In genomic region chr13:42276774-42277454, GRCm38 (mm10) we compare ENCODE assay signal across 28 mouse cellular contexts. TPM values are rescaled to one million over a fixed set of nuclear protein-coding genes. Genes with fewer than 3 reads are reported as not detected.
DNase-seq lines count a peak whose midpoint lies in the region; ATAC-seq and TF ChIP-seq lines count a peak whose summit lies in the region.
"Had no signal": no experiment of that assay in that cellular context is flagged by ENCODE, and none has a peak within 500 bp of the region (broad histone marks: within the 10 kb centered on the region; RNA-seq: fewer than 3 reads in every experiment).

No protein-coding gene starts in this region.

- no peaks in the 10 kb centered on the region for H3K27me3 ChIP-seq in heart, embryonic 13.5 days (replicated peaks)
- H3K27me3 ChIP-seq in liver, postnatal 0 days (ENCODE audit: insufficient read depth, low read length) = no peaks in the 10 kb centered on the region
- H3K27me3 ChIP-seq: embryonic facial prominence, embryonic 12.5 days; limb, embryonic 15.5 days; megakaryocyte, embryonic 14.5 days; midbrain, embryonic 12.5 days; neural tube, embryonic 12.5 days had no signal

- DNase-seq in heart, adult 11 months = no peak
- DNase-seq in heart, postnatal 4 days = peak; percentile 21
- DNase-seq in heart, postnatal 14 days = no peak
- DNase-seq in liver, postnatal 0 days = no peak
- DNase-seq in liver = no peak
- DNase-seq in adrenal gland, adult 8-10 months = no peak
- DNase-seq: adrenal gland, postnatal 10 days; cerebellum, adult 11 months; cerebellum, adult 9-11 months; embryo, embryonic 11 days; gastrocnemius, postnatal 14 days; layer of hippocampus, adult 9-11 months; lung, postnatal 36 days; right cerebral cortex, adult 18-20 months; spleen, adult 18-20 months; thymus, postnatal 14 days had no signal

- TF ChIP-seq EP300 in liver, postnatal 0 days (IDR thresholded peaks at IDR 0.05; ENCODE audit: low read depth) = no peak

- intact Hi-C loops in heart, postnatal 14 days (cut with DNase I) = no loop called here

- no peaks in the 10 kb centered on the region for H3K9me3 ChIP-seq in heart, embryonic 13.5 days
- H3K9me3 ChIP-seq in liver, postnatal 0 days (ENCODE audit: low read length) = no peaks in the 10 kb centered on the region
- H3K9me3 ChIP-seq: embryonic facial prominence, embryonic 12.5 days; G1E; limb, embryonic 10.5 days; limb, embryonic 15.5 days; megakaryocyte, embryonic 14.5 days; midbrain, embryonic 12.5 days; neural tube, embryonic 12.5 days had no signal

- H3K9ac ChIP-seq in heart, embryonic 13.5 days = no peak overlapping the region
- no peak overlapping the region for H3K9ac ChIP-seq in liver, postnatal 0 days (replicated peaks)
- H3K9ac ChIP-seq: embryonic facial prominence, embryonic 12.5 days; hindbrain, embryonic 14.5 days; limb, embryonic 15.5 days; midbrain, embryonic 12.5 days; neural tube, embryonic 12.5 days had no signal

- H3K27ac ChIP-seq in heart, embryonic 13.5 days (replicated peaks) = peak overlapping the region; percentile 67
- H3K27ac ChIP-seq in liver, postnatal 0 days (ENCODE audit: low read depth) = peak overlapping the region; percentile 84; the same call in 1 of the 2 replicates
- H3K27ac ChIP-seq: embryonic facial prominence, embryonic 12.5 days; hindbrain, embryonic 14.5 days; limb, embryonic 10.5 days; limb, embryonic 15.5 days; midbrain, embryonic 12.5 days; neural tube, embryonic 12.5 days had no signal

- TF ChIP-seq CTCF in liver, postnatal 0 days (IDR thresholded peaks at IDR 0.05; ENCODE audit: low read depth) = no peak

- H3K4me1 ChIP-seq in heart, embryonic 13.5 days = peaks cover 22% of the 10 kb centered on the region
- peaks cover 6% of the 10 kb centered on the region; the same call in 1 of the 2 replicates for H3K4me1 ChIP-seq in liver, postnatal 0 days (ENCODE audit: insufficient read depth)
- H3K4me1 ChIP-seq: embryonic facial prominence, embryonic 12.5 days; limb, embryonic 15.5 days; megakaryocyte, embryonic 14.5 days; midbrain, embryonic 12.5 days; neural tube, embryonic 12.5 days had no signal

- 53% methylated on average over 9 of the region's 9 CpGs for WGBS in heart, embryonic 13.5 days
- WGBS in liver, postnatal 0 days (ENCODE audit: insufficient replicate concordance) = 66% methylated on average over 9 of the region's 9 CpGs

- H3K4me2 ChIP-seq in heart, embryonic 13.5 days = 0 out of 2 replicates have a peak overlapping the region, but pooled peaks have one; percentile 7
- H3K4me2 ChIP-seq in liver, postnatal 0 days (ENCODE audit: low read depth, low read length) = no peak overlapping the region
- H3K4me2 ChIP-seq: embryonic facial prominence, embryonic 12.5 days; hindbrain, embryonic 14.5 days; limb, embryonic 15.5 days; midbrain, embryonic 12.5 days; neural tube, embryonic 12.5 days had no signal

- no peak for ATAC-seq in heart, embryonic 13.5 days (ENCODE audit: extremely low read depth, insufficient number of reproducible peaks, low FRiP score, low TSS enrichment)
- peak; percentile 62 for ATAC-seq in liver, postnatal 0 days
- ATAC-seq: forebrain, embryonic 14.5 days had no signal

- no peaks in the 10 kb centered on the region for H3K36me3 ChIP-seq in heart, embryonic 13.5 days
- H3K36me3 ChIP-seq in liver, postnatal 0 days (replicated peaks; ENCODE audit: insufficient read depth, low read length) = no peaks in the 10 kb centered on the region
- H3K36me3 ChIP-seq: embryonic facial prominence, embryonic 12.5 days; G1E; limb, embryonic 10.5 days; limb, embryonic 15.5 days; midbrain, embryonic 12.5 days; neural tube, embryonic 12.5 days had no signal

- no peak overlapping the region for H3K4me3 ChIP-seq in heart, embryonic 13.5 days
- no peak overlapping the region for H3K4me3 ChIP-seq in liver, postnatal 0 days (ENCODE audit: low read depth, low read length)
- H3K4me3 ChIP-seq: embryonic facial prominence, embryonic 12.5 days; limb, embryonic 10.5 days; limb, embryonic 15.5 days; megakaryocyte, embryonic 14.5 days; midbrain, embryonic 12.5 days; myocyte; neural tube, embryonic 12.5 days had no signal

RNA-seq across cellular contexts. Expression of gene Edn1, which starts 24.4 kb away (rescaled TPM):
- 7.1 TPM in 2 replicates for polyA plus RNA-seq in heart, embryonic 13.5 days (2015; fragmentation: Nextera tagmentation; extraction: Ambion mirVana)
- 10 to 100 TPM; 12.1 to 15.2 TPM for total RNA-seq in heart, postnatal 4 days (2021)
- total RNA-seq in heart, postnatal 14 days (2021) = 1 to 10 TPM; 5.5 to 5.6 TPM
- 0.50 and 0.66 TPM in 2 replicates for polyA plus RNA-seq in liver, postnatal 0 days (2015; fragmentation: Nextera tagmentation; extraction: Ambion mirVana)
- total RNA-seq in adrenal gland, adult 8-10 months (2022) = 1 to 10 TPM in 1 of 4 experiments, under 1 TPM in 3; 0.42 to 1.3 (median 0.81) TPM
- total RNA-seq: granulocyte monocyte progenitor cell, adult 5-6 weeks had no signal
- polyA plus RNA-seq: G1E had no signal
